Mouse (Mus musculus) midbrain, embryonic 11.5 days (tissue): ENCODE data around the gene Acat2. TPM values are rescaled to one million over a fixed set of nuclear protein-coding genes. Genes with fewer than 3 reads are reported as not detected.
"Not testable (repeated sequence)": the region's sequence is repeated elsewhere in the genome, so short reads cannot be mapped to it uniquely, and the experiment has no call there.

Experiments used
- ATAC-seq: fragments of 200-750 bp; cut with Nextera tagmentation; 2 replicates; pipeline ENCODE4 v1.8.0; 2017; ENCODE audit warnings: moderate TSS enrichment, moderate library complexity; ENCODE audit not compliant: low FRiP score
- DNase-seq: peaks from one replicate; pipeline ENCODE4 v3.0.0; 2015; ENCODE audit warnings: low spot score; ENCODE audit errors: missing footprints
- H3K27ac ChIP-seq: fragments of 300-500 bp; sonication (generic); 2 replicates; pipeline ENCODE4 v1.5.1; 2014; ENCODE audit warnings: low read depth, low read length
- H3K27me3 ChIP-seq: fragments of 300-500 bp; sonication (generic); 2 replicates; pipeline ENCODE4 v1.6.1; 2014; ENCODE audit warnings: mild to moderate bottlenecking, low read length, moderate library complexity, mixed read lengths; ENCODE audit not compliant: control insufficient read depth, insufficient read depth
- H3K36me3 ChIP-seq: fragments of 300-500 bp; sonication (generic); 2 replicates; pipeline ENCODE4 v1.6.1; 2014; ENCODE audit warnings: mild to moderate bottlenecking, low read length, moderate library complexity, mixed read lengths; ENCODE audit not compliant: control insufficient read depth, insufficient read depth
- H3K4me1 ChIP-seq: fragments of 300-500 bp; sonication (generic); 2 replicates; pipeline ENCODE4 v1.6.1; 2014; ENCODE audit warnings: low read length; ENCODE audit not compliant: control insufficient read depth, insufficient read depth
- H3K4me2 ChIP-seq: fragments of 300-500 bp; sonication (generic); 2 replicates; pipeline ENCODE4 v1.6.1; 2014; ENCODE audit warnings: mild to moderate bottlenecking, moderate library complexity
- H3K4me3 ChIP-seq: fragments of 300-500 bp; sonication (generic); 2 replicates; pipeline ENCODE4 v1.5.1; 2014; ENCODE audit warnings: low read depth, low read length
- H3K9ac ChIP-seq: fragments of 300-500 bp; sonication (generic); 2 replicates; pipeline ENCODE4 v1.6.1; 2014; ENCODE audit warnings: low read length
- H3K9me3 ChIP-seq: fragments of 300-500 bp; sonication (generic); 2 replicates; pipeline ENCODE4 v1.6.1; 2016; ENCODE audit warnings: low read length; ENCODE audit not compliant: control insufficient read depth
- WGBS: fragments of 180-500 bp; shearing (Covaris S2); extraction: QIAGEN DNeasy Blood & Tissue Kit; methylation state at CpG from one replicate; pipeline ENCODE4 v1.1.7; 2014; 5-methylcytosine and 5-hydroxymethylcytosine counted together
- polyA plus RNA-seq: library from polyadenylated mRNA; unstranded; fragments of >200 nt; fragmentation: Nextera tagmentation; extraction: Ambion mirVana; gene quantifications from 2 replicates; pipeline ENCODE4 v1.2.1, GENCODE M21; 2014

The Acat2 gene
- polyA plus RNA-seq, 1 experiment from 2014 or later, result 373 TPM

DNA sequence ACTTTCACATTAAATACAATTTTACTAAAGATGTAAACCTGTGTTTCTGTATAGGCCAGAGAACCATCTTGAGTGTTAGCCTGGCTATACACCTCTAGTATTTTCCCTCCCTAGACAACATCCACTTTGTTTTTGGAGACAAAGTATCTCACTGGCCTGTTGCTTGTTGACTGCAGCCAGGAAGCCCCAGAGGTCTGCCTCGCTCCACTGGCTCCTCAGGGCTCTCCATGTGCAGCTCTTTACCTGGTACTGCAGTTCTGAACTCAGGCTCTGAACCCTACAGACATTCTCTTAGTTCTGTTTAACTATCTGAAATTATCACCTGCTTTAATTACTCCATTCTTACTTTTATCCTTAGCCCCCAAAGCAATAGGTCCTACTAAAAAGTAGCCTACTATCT, 18.0 kb upstream of the Acat2 start:
- DNase-seq, result no peak
- no peak for ATAC-seq
- H3K36me3 ChIP-seq, result peaks cover 20% of the 10 kb centered on the region
- 96% methylated on average over 1 of the region's 1 CpGs for WGBS
- no peaks in the 10 kb centered on the region for H3K4me1 ChIP-seq
- H3K4me3 ChIP-seq, result no peak overlapping the region
- H3K9me3 ChIP-seq, result no peaks in the 10 kb centered on the region
- no peak overlapping the region for H3K9ac ChIP-seq
- no peak overlapping the region for H3K27ac ChIP-seq
- no peak overlapping the region for H3K4me2 ChIP-seq
- no peaks in the 10 kb centered on the region for H3K27me3 ChIP-seq

DNA sequence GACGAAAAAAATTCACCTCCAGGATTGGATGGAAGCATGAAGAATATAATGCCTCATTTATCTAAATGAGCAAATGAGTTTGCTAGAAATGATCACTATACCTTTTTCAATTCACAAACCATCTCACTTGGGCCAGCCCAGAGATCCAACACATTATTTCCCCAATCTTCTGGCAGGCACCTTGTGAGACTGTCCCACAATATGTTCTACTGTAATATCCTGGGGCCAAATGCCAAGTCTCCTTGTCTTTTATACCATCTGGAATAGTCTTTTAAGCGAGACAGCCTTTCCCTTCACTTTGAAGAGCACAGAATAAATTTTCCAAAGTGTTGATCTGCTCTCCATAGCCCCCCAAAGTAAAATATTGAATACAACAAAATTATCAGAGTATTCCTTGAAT, 13.3 kb upstream of the Acat2 start:
- Histone ChIP-seq H3K4me1 (no peaks in the 10 kb centered on the region), H3K4me2 (no peak overlapping the region), H3K9ac (no peak overlapping the region), H3K27ac (no peak overlapping the region), H3K27me3 (no peaks in the 10 kb centered on the region), H3K36me3 (peaks cover 5% of the 10 kb centered on the region), H3K4me3 (no peak overlapping the region), H3K9me3 (no peaks in the 10 kb centered on the region)
- 88% methylated on average over 2 of the region's 2 CpGs for WGBS
- ATAC-seq, result no peak
- DNase-seq, result no peak

DNA sequence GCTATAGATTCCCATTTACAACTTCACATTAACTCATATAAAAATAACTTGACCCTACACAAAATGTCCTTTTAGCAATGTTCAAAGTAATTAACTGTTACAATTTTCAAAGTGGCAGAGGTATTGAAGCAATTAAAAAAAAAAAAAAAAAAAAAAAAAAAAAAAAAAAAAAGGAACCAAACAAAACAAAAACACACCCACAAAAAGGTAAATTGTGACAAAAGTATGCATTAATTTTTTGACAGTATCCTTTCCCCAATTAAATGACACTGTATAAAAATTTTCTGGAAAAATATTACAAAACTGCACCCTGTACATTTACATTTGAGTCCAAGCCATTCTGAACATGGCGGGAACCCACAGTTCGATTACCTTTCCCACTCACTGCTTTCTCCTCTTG, 6.6 kb upstream of the Acat2 start:
- H3K4me2 ChIP-seq, result no peak overlapping the region
- H3K27me3 ChIP-seq, result no peaks in the 10 kb centered on the region
- H3K36me3 ChIP-seq, result peaks cover 5% of the 10 kb centered on the region; the same call in 1 of the 2 replicates
- H3K9me3 ChIP-seq, result no peaks in the 10 kb centered on the region
- H3K9ac ChIP-seq, result no peak overlapping the region
- WGBS, result 100% methylated on average over 2 of the region's 2 CpGs
- no peak for ATAC-seq
- no peaks in the 10 kb centered on the region for H3K4me1 ChIP-seq
- H3K4me3 ChIP-seq, result no peak overlapping the region
- H3K27ac ChIP-seq, result no peak overlapping the region
- no peak for DNase-seq

DNA sequence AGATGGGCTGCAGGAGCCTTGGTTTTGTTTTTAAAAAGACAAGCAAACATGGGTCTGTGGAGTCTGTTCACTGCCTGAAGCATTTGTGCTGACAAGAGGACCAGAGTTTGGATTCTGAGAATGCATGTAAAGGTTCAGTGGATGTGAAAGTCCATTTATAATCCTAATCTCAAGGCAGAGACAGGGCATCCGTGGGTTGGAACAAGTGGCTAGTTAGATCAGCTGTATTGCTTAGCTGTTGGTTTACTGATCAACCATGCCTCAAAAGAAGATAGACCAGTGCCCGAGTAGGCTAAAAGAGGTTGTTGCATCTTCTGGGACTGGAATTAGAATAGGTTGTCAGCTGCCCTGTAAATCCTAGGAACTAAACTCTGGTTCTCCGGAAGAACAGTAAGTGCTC, 2.9 kb upstream of the Acat2 start:
- H3K9ac ChIP-seq, result no peak overlapping the region
- H3K27me3 ChIP-seq, result no peaks in the 10 kb centered on the region
- no peak overlapping the region for H3K4me2 ChIP-seq
- H3K9me3 ChIP-seq, result no peaks in the 10 kb centered on the region
- 88% methylated on average over 3 of the region's 3 CpGs for WGBS
- DNase-seq (no peak), ATAC-seq (no peak)
- peaks cover 8% of the 10 kb centered on the region; the same call in 1 of the 2 replicates for H3K36me3 ChIP-seq
- no peak overlapping the region for H3K4me3 ChIP-seq
- H3K4me1 ChIP-seq, result peaks cover 7% of the 10 kb centered on the region
- no peak overlapping the region for H3K27ac ChIP-seq

DNA sequence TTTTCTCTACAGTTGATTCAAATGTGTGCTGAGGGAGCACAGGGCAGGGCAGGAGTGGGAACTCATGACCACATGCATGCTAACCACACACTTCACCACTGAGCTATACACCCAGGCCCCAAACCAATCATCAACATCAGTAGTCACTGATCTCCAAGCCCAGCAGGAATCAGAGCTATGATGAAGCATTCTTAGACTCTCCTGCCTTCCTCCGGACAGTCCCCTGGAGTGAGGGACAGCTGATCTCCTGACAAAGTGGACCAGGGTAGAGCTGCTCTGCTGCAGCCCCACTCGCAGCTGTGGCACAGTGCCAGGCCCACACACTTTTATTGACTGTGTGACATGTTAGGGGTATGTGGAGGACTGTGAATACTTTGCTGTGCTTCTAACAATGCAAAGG, 1.2 kb downstream of the Acat2 start:
- not testable (repeated sequence) for ATAC-seq, H3K4me1 ChIP-seq, H3K9ac ChIP-seq, H3K27ac ChIP-seq, DNase-seq, H3K27me3 ChIP-seq, H3K36me3 ChIP-seq, H3K9me3 ChIP-seq
- H3K4me3 ChIP-seq, result peak overlapping the region; percentile 19; the same call in 1 of the 2 replicates
- H3K4me2 ChIP-seq, result peak overlapping the region; percentile 37
- WGBS, result 0% methylated on average over 1 of the region's 2 CpGs

DNA sequence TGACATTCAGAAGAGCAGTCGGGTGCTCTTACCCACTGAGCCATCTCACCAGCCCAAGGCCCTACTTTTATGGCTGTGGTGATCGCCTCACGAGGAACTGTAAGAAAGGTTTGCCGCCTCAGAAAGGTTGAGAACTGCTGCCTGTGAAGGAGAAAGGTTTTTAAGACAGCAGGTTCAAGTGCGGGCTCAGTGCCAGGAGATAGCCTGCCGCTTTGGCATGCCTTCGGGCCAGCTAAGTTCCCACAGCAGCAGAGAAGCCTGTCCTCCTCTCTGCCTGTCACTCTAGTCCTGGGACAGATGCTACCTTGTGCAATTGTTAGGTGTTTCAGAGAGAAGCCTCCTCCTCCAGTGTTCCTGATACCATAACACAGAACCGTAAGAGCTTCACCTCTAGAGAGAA, 3.9 kb downstream of the Acat2 start:
- DNase-seq, result no peak
- no peaks in the 10 kb centered on the region for H3K27me3 ChIP-seq
- no peak overlapping the region for H3K27ac ChIP-seq
- no peak overlapping the region for H3K4me2 ChIP-seq
- H3K9me3 ChIP-seq, result no peaks in the 10 kb centered on the region
- no peak for ATAC-seq
- H3K4me1 ChIP-seq, result peaks cover 7% of the 10 kb centered on the region
- H3K36me3 ChIP-seq, result peaks cover 6% of the 10 kb centered on the region
- H3K4me3 ChIP-seq, result no peak overlapping the region
- WGBS, result 95% methylated on average over 8 of the region's 8 CpGs
- H3K9ac ChIP-seq, result no peak overlapping the region

DNA sequence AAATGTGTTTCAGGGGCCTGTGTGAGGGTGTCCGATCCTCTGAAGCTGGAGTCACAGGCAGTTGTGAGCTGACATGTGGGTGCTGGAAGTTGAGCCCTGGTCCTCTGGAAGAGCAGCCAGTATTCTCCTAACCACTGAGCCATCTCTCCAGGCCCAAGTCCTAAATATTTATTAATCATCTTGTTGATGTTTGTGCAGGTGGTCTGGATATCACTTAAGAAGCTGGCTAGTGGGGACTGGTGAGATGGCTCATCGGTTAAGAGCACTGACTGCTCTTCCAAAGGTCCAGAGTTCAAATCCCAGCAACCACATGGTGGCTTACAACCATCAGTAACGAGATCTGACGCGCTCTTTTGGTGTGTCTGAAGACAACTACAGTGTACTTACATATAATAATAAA, 10.9 kb downstream of the Acat2 start:
- Histone ChIP-seq H3K27me3 (no peaks in the 10 kb centered on the region), H3K4me2 (no peak overlapping the region), H3K27ac (no peak overlapping the region), H3K9me3 (no peaks in the 10 kb centered on the region), H3K4me1 (no peaks in the 10 kb centered on the region), H3K9ac (no peak overlapping the region), H3K4me3 (no peak overlapping the region), H3K36me3 (peaks cover 24% of the 10 kb centered on the region)
- DNase-seq (no peak), ATAC-seq (no peak)
- WGBS, result 96% methylated on average over 5 of the region's 5 CpGs

DNA sequence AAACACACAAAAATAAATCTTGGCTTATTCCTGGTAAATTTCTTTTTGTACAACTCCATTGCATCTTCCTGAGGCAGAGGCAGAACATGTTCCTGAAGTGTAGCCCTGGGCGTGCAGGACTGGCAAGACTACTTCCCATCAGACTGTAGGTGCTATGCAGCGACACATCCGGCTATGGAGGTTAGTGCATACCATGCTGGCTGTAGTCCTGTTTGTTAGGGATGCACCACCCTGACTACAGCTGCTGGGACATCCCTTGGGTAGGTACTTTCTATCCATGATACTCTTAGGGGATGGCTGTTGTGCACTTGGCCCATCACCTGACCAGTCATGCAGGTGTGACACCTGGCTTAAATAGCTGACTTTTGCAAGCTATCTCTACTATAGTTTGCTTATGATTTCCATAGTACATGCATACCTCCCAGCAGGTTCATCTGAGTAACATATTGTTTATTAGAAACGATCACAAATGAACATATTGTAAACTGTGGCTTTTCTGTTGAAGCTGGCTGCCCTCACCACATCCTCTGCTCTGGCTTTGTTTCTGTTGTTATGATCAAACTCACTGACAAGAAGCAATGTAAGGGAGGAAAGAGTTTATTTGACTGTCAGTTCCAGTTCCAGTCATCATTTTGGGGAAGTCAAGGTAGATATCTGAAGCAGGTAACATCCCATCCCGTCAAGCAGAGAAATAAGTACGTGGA, 17.9 kb downstream of the Acat2 start:
- DNase-seq, result peak; percentile 31
- Histone ChIP-seq H3K9ac (no peak overlapping the region), H3K27me3 (no peaks in the 10 kb centered on the region), H3K4me1 (peaks cover 4% of the 10 kb centered on the region; the same call in 1 of the 2 replicates), H3K4me2 (no peak overlapping the region), H3K27ac (no peak overlapping the region), H3K36me3 (peaks cover 16% of the 10 kb centered on the region), H3K9me3 (no peaks in the 10 kb centered on the region), H3K4me3 (no peak overlapping the region)
- 86% methylated on average over 6 of the region's 6 CpGs for WGBS
- no peak for ATAC-seq

DNA sequence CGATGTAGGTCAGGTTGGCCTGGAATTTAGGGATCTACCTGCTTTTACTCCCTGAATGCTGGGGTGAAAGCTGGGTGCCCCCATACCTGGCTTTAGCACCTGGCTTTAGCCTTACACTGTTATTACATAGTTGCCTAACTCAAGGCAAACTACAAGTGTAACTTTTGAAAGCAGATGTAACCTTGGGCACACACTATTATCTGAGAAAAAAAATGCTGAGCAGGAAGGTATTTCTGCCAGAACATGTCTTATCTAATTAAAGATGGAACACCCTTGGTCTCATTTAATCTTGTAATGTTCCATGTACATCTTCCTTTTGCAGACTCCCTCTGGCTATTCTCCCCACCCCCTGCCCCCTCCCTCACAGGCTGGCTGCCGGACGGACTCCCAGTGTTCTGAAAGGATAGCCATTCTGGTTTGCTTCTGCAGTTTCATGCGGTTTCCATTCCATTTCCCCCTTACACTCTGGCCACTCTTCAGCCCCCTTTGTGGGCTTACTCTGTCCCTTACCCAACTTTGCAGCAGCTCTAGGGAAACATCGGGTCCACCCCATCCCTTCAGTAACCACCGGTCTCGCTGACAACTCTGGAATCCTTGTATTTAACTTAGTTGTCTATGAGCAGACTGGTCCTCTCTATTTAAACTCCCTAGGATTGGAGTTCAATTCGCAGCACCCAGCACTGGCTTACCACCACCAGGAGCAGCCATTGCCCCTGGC, 18.8 kb downstream of the Acat2 start:
- WGBS, result 76% methylated on average over 8 of the region's 8 CpGs
- Histone ChIP-seq H3K27me3 (no peaks in the 10 kb centered on the region), H3K9ac (no peak overlapping the region), H3K4me3 (no peak overlapping the region), H3K9me3 (no peaks in the 10 kb centered on the region), H3K36me3 (peaks cover 16% of the 10 kb centered on the region), H3K27ac (no peak overlapping the region), H3K4me2 (no peak overlapping the region), H3K4me1 (peaks cover 4% of the 10 kb centered on the region; the same call in 1 of the 2 replicates)
- peak; percentile 59 for DNase-seq
- ATAC-seq, result no peak
